Mouse (Mus musculus): ENCODE measurements at regions not wholly inside any gene's neighbourhood (a gene's known extent, or its start where the extent isn't known, plus 50 kb on each side); places are given as distances from the start of the nearest gene placed in this dataset.

- DNase-seq = no peak
These were observed 151.6 kb upstream of the Adamts9 start for GRCm38 (mm10) chr6:93094730-93095360.

- DNase-seq = no peak
These were observed 150.5 kb upstream of the Adamts9 start for GRCm38 (mm10) chr6:93093770-93094169.

- no peak for DNase-seq
These were observed 144.0 kb upstream of the Adamts9 start for GRCm38 (mm10) chr6:93087329-93087728.

- DNase-seq = no peak
These were observed 141.0 kb upstream of the Adamts9 start for GRCm38 (mm10) chr6:93084286-93084685.

- no peak for DNase-seq
These were observed 140.4 kb upstream of the Adamts9 start for GRCm38 (mm10) chr6:93083716-93084115.

GRCm38 (mm10) chr6:93082205-93082604 lies 138.9 kb upstream of the Adamts9 start:
- no peak for DNase-seq

GRCm38 (mm10) chr6:93076681-93077080 lies 133.4 kb upstream of the Adamts9 start:
- DNase-seq = no peak

- no peak for DNase-seq
These were observed 132.6 kb upstream of the Adamts9 start for GRCm38 (mm10) chr6:93075867-93076266.

- no peak for DNase-seq
These were observed 131.7 kb upstream of the Adamts9 start for GRCm38 (mm10) chr6:93075011-93075410.

GRCm38 (mm10) chr6:93070916-93071315 lies 127.6 kb upstream of the Adamts9 start:
- no peak for DNase-seq

GRCm38 (mm10) chr6:93067808-93068207 lies 124.5 kb upstream of the Adamts9 start:
- DNase-seq = no peak

- no peak for DNase-seq
These were observed 123.5 kb upstream of the Adamts9 start for GRCm38 (mm10) chr6:93066553-93067376.

GRCm38 (mm10) chr6:93065917-93066552 lies 122.7 kb upstream of the Adamts9 start:
- peak; percentile 77 for DNase-seq

- DNase-seq = peak; percentile 73
These were observed 122.1 kb upstream of the Adamts9 start for GRCm38 (mm10) chr6:93065366-93065765.

- DNase-seq = no peak
These were observed 121.1 kb upstream of the Adamts9 start for GRCm38 (mm10) chr6:93064366-93064765.

- DNase-seq = no peak
These were observed 118.4 kb upstream of the Adamts9 start for GRCm38 (mm10) chr6:93061741-93062140.

- no peak for DNase-seq
These were observed 102.2 kb upstream of the Adamts9 start for GRCm38 (mm10) chr6:93045524-93045923.

GRCm38 (mm10) chr6:93041041-93041440 lies 97.7 kb upstream of the Adamts9 start:
- no peak for DNase-seq

GRCm38 (mm10) chr6:93031812-93032330 lies 88.6 kb upstream of the Adamts9 start:
- no peak for DNase-seq

GRCm38 (mm10) chr6:93026068-93027022 lies 83.1 kb upstream of the Adamts9 start:
- DNase-seq = peak; percentile 88

GRCm38 (mm10) chr6:93014534-93014933 lies 71.2 kb upstream of the Adamts9 start:
- DNase-seq = peak; percentile 57

GRCm38 (mm10) chr6:93011906-93012305 lies 68.6 kb upstream of the Adamts9 start:
- DNase-seq = no peak
